Mouse (Mus musculus) granulocyte monocyte progenitor cell, adult 5-6 weeks (primary cell): ENCODE results near the gene Olfr657. TPM values are rescaled to one million over a fixed set of nuclear protein-coding genes. Genes with fewer than 3 reads are reported as not detected.

Experiments used
- ATAC-seq: replicated peaks from 2 replicates; pipeline ENCODE4 v1.8.0; 2016; ENCODE audit warnings: mild to moderate bottlenecking, moderate TSS enrichment, inconsistent platforms; ENCODE audit not compliant: poor library complexity, severe bottlenecking
- total RNA-seq, 2 experiments: library from RNA; stranded (forward) in 1 of 2; stranded (reverse) in 1 of 2; fragments of 200-712, 200-1000 nt in 1 of 2; fragments of >200 nt in 1 of 2; fragmentation: Nextera tagmentation in 1 of 2; gene quantifications; 2 replicates each; pipeline ENCODE4 v1.2.3; 2014 to 2017

Olfr657 gene
- total RNA-seq (2014; fragmentation: Nextera tagmentation) (not detected in 2 replicates), total RNA-seq (2017) (not detected in 2 replicates)

DNA sequence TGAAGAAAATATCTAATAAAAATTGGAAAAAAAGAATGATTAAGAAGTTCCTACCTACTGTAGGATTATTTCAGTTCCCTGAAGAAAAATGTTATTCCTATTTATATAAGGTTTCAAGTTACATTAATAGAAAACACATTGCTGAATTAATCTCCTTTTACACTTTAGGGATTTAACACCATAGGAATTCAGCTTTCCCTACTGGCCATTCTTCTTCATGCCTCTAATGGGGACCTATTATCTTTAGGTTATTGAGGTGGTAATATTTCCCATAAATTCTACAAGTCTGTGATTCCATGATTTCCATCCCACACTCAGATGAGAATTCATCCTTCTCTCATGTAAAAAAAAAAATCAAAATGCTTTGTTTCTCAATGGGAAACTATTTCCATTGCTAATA lies at the start of gene Olfr657:
Gene Olfr657 (plus strand): TSS at position 301 of the 400 bp plus-strand sequence.
- no peak for ATAC-seq

- no peak for ATAC-seq
Measured at GRCm38 (mm10) chr7:104577014-104577413, 47.6 kb upstream of the Olfr657 start, which contains the start of gene Olfr653. TSS of gene Olfr653 (plus strand) at chr7:104577314.

DNA sequence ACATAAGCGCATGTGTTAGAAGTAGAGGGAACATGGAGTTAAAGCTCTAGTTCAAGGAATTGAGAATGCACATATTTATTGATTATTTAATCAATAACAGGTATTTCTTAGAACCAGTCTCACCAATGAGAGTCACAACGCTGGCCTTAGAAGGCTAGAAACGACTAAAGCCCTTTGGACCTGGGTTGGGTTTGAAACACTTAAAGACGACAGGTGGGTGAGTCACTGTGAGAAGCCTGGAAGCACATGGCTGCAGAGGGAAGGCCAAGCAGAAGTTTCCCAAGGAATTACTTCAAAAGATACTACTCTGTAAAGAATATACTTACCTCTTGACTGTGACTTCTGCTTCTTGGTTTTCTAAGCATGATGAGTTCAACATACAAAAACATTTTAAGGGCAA lies 43.7 kb upstream of the Olfr657 start:
- no peak for ATAC-seq

- ATAC-seq, result no peak
Measured at GRCm38 (mm10) chr7:104581429-104581828, 43.2 kb upstream of the Olfr657 start.

DNA sequence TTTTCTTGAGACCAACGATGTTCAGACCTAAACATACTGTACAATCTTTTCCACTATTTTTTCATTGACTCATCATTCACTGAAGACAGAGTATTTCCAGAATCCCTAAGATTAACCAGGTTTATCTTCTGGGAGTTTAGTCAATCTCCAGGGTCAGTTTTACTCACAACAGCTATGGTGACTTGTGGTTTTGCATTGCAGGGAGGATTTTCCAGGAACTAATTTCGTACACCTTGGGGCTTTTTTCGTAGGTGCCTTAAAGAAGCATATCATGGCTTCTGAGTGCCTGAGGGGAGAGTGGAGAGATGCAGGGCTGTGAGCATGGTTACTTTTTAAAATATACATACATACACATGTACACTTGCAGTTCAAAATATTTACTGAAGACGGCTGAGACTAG lies 37.9 kb upstream of the Olfr657 start, which contains the start of gene Olfr654:
Gene Olfr654 (plus strand): TSS at position 301 of the 400 bp plus-strand sequence.
- no peak for ATAC-seq

DNA sequence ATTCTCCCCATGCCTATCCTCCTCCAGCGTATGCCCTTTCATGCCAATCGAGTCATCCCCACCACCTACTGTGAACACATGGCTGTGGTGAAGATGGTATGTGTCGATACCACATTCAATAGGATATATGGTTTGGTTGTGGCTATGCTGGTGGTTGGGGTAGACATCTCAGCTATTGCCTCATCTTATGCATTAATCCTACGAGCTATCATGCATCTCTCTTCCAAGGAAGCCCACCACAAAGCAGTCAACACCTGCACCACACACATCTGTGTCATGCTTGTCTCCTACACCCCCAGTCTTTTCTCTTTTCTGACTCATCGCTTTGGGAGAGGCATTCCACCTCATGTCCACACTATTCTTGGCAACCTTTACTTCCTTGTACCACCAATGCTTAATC lies 36.3 kb upstream of the Olfr657 start:
- ATAC-seq, result no peak

GRCm38 (mm10) chr7:104601679-104602078 lies 22.9 kb upstream of the Olfr657 start, which contains the start of gene Olfr655:
TSS of gene Olfr655 (minus strand) at chr7:104601779.
- no peak for ATAC-seq

DNA sequence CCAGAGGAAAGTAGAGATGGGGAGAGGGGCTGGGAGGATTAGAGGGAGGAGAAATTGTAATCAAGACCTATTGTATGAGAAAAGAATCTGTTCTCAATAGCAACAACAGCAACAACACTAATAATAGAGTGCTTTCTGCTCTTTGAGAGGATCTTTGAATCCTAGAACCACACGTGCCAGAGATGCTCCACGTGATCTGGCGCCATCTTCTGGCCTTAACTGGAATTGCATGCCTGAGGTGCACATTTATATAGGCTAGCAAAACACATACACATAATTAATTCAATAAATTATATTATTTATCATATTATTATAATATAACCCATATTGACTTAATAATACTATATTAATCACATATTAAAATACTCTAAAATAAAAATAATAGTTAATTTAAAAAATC lies 21.4 kb upstream of the Olfr657 start:
- peak; percentile 91 for ATAC-seq

GRCm38 (mm10) chr7:104604727-104605126 lies 19.9 kb upstream of the Olfr657 start:
- peak; percentile 89 for ATAC-seq

DNA sequence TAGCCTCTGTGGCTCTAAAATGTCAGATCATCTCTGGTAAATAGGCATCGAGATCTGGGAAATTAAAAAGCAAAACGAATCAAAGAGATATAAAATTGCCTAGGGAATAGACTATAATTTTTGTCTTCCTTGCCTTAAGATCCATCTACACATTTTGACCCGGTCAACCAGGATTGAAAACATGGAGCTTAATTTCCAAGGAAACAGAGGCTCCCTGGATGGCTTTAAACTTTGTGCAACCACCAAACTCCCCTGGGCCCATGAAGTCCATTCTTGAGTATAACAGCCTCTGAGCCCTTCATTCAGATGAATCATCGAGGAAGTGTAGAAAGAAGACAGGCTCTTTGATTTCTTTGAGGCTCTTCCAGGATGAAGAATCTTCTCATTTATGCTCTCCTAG lies 10.9 kb upstream of the Olfr657 start, which contains the start of gene Olfr656:
Gene Olfr656 (plus strand): TSS at position 301 of the 400 bp plus-strand sequence.
- ATAC-seq, result no peak

GRCm38 (mm10) chr7:104646841-104647482 lies 22.4 kb downstream of the Olfr657 start, which contains the start of gene Olfr658:
TSS of gene Olfr658 (minus strand) at chr7:104647305.
- peak; percentile 100 for ATAC-seq

GRCm38 (mm10) chr7:104666453-104666852 lies 41.9 kb downstream of the Olfr657 start, which contains the start of gene Olfr659:
TSS of gene Olfr659 (plus strand) at chr7:104666753.
- ATAC-seq, result no peak

DNA sequence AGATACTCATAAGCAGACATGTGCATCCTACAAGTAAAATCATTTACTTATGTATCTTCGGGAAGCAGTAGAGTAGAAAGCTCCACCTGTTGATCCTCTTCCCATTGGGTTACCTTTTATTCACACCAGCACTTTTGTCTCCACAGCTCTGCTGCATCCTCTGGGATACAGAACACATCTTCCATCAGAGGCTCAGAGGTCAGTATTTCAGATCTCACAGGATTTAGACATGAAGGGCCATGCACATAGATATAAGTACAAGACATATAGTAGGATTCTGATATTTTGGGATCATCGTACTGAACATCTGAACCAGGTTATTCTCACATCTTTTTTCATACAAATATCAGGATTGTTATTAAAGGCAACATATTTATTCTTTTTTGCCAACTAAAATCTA lies 61.6 kb downstream of the Olfr657 start, which contains the start of gene Olfr661:
Gene Olfr661 (plus strand): TSS at position 301 of the 400 bp plus-strand sequence.
- no peak for ATAC-seq

Other genes with a start within 250 kb of the Olfr657 start
- 2.4 TPM in 1 of 2 replicates, not detected in the other for gene Trim30c, start 224.0 kb upstream of the Olfr657 start, total RNA-seq (2014; fragmentation: Nextera tagmentation)
- 0.69 TPM in 1 of 2 replicates, not detected in the other for gene Trim30c, start 224.0 kb upstream of the Olfr657 start, total RNA-seq (2017)
- gene Trim30a, start 159.6 kb upstream of the Olfr657 start, total RNA-seq (2014; fragmentation: Nextera tagmentation), result 42.3 and 46.7 TPM in 2 replicates
- gene Trim30a, start 159.6 kb upstream of the Olfr657 start, total RNA-seq (2017), result 29.0 and 37.9 TPM in 2 replicates
- gene Trim30d, start 116.9 kb upstream of the Olfr657 start, total RNA-seq (2014; fragmentation: Nextera tagmentation), result 7.4 and 10.6 TPM in 2 replicates
- gene Trim30d, start 116.9 kb upstream of the Olfr657 start, total RNA-seq (2017), result 6.2 and 13.4 TPM in 2 replicates
- not detected in 2 replicates for gene Olfr651, start 74.7 kb upstream of the Olfr657 start, total RNA-seq (2014; fragmentation: Nextera tagmentation)
- gene Olfr651, start 74.7 kb upstream of the Olfr657 start, total RNA-seq (2017), result not detected in 2 replicates
- gene Olfr652, start 63.9 kb upstream of the Olfr657 start, total RNA-seq (2014; fragmentation: Nextera tagmentation), result not detected in 2 replicates
- not detected in 2 replicates for gene Olfr652, start 63.9 kb upstream of the Olfr657 start, total RNA-seq (2017)
- gene Olfr653, start 47.5 kb upstream of the Olfr657 start, total RNA-seq (2014; fragmentation: Nextera tagmentation), result not detected in 2 replicates
- gene Olfr653, start 47.5 kb upstream of the Olfr657 start, total RNA-seq (2017), result not detected in 2 replicates
- gene Olfr654, start 37.8 kb upstream of the Olfr657 start, total RNA-seq (2014; fragmentation: Nextera tagmentation), result not detected in 2 replicates
- gene Olfr654, start 37.8 kb upstream of the Olfr657 start, total RNA-seq (2017), result not detected in 2 replicates
- gene Olfr655, start 23.0 kb upstream of the Olfr657 start, total RNA-seq (2014; fragmentation: Nextera tagmentation), result not detected in 2 replicates
- gene Olfr655, start 23.0 kb upstream of the Olfr657 start, total RNA-seq (2017), result 0.17 TPM in 1 of 2 replicates, not detected in the other
- gene Olfr656, start 10.8 kb upstream of the Olfr657 start, total RNA-seq (2014; fragmentation: Nextera tagmentation), result not detected in 2 replicates
- gene Olfr656, start 10.8 kb upstream of the Olfr657 start, total RNA-seq (2017), result not detected in 2 replicates
- 0.13 TPM in 1 of 2 replicates, not detected in the other for gene Olfr658, start 22.5 kb downstream of the Olfr657 start, total RNA-seq (2014; fragmentation: Nextera tagmentation)
- gene Olfr658, start 22.5 kb downstream of the Olfr657 start, total RNA-seq (2017), result 0.17 and 0.36 TPM in 2 replicates
- not detected in 2 replicates for gene Olfr659, start 42.0 kb downstream of the Olfr657 start, total RNA-seq (2014; fragmentation: Nextera tagmentation)
- not detected in 2 replicates for gene Olfr659, start 42.0 kb downstream of the Olfr657 start, total RNA-seq (2017)
- not detected in 2 replicates for gene Olfr661, start 61.7 kb downstream of the Olfr657 start, total RNA-seq (2014; fragmentation: Nextera tagmentation)
- gene Olfr661, start 61.7 kb downstream of the Olfr657 start, total RNA-seq (2017), result not detected in 2 replicates
- gene Usp17le, start 152.7 kb downstream of the Olfr657 start, total RNA-seq (2014; fragmentation: Nextera tagmentation), result not detected in 2 replicates
- gene Usp17le, start 152.7 kb downstream of the Olfr657 start, total RNA-seq (2017), result not detected in 2 replicates
- gene Usp17lb, start 217.8 kb downstream of the Olfr657 start, total RNA-seq (2014; fragmentation: Nextera tagmentation), result not detected in 2 replicates
- gene Usp17lb, start 217.8 kb downstream of the Olfr657 start, total RNA-seq (2017), result not detected in 2 replicates
- not detected in 2 replicates for gene Usp17la, start 232.2 kb downstream of the Olfr657 start, total RNA-seq (2014; fragmentation: Nextera tagmentation)
- not detected in 2 replicates for gene Usp17la, start 232.2 kb downstream of the Olfr657 start, total RNA-seq (2017)